Mouse (Mus musculus): Measurements from ENCODE around the gene Mpp6. TPM values are rescaled to one million over a fixed set of nuclear protein-coding genes. Genes with fewer than 3 reads are reported as not detected.

The Mpp6 gene
- total and polyA plus RNA-seq, 3 experiments: 86.9 to 107 (median 104) TPM

DNA sequence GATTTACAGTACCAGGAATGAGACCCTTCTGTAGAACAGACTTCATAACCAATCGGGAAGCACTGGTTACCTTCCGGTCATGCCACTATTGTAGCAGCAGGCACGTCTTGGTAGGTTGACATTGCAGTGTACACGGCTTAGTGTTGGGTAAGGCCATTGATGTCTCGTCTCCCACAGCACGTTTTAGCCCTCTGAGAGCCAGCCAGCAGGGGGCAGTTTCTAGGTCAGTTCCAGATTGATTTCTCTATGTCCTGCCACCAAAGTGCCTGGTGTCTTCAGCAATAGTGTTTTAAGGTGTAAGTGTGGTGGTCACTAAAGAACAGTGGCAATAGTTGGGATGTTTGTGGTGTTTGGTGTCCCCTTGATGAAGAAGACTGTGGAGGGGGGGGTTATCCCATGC, 43.9 kb upstream of the Mpp6 start:
- Histone ChIP-seq H3K27me3 (replicated peaks) (no peaks in the 10 kb centered on the region), H3K4me3 (replicated peaks in 1 of 3; ENCODE audit: low read depth in 2 of 3, low read length in 2 of 3, poor library complexity in 1 of 3) (no peak overlapping the region), H3K27ac (ENCODE audit: insufficient read depth, low read depth) (no peak overlapping the region), H3K4me1 (ENCODE audit: control insufficient read depth in 1 of 2, insufficient read depth in 2 of 2) (no peaks in the 10 kb centered on the region), H3K9me3 (replicated peaks; ENCODE audit: low read length) (no peaks in the 10 kb centered on the region), H3K79me2 (replicated peaks; ENCODE audit: control insufficient read depth, extremely low read depth, insufficient read depth, poor library complexity, severe bottlenecking) (no peaks in the 10 kb centered on the region), H3K9ac (ENCODE audit: insufficient read depth, low read depth) (no peak overlapping the region), H3K4me2 (ENCODE audit: insufficient read depth, low read depth, poor library complexity, severe bottlenecking) (no peak overlapping the region), H3K36me3 (replicated peaks in 1 of 2; ENCODE audit: control insufficient read depth in 1 of 2, insufficient read depth in 1 of 2, low read length in 1 of 2) (no peaks in the 10 kb centered on the region)
- TF ChIP-seq RAD21 (IDR thresholded peaks at IDR 0.05; ENCODE audit: low read depth, low read length) (peak; percentile 22), SMC3 (IDR thresholded peaks at IDR 0.05; ENCODE audit: low read depth, low read length) (peak; percentile 71), BHLHE40 (IDR thresholded peaks at IDR 0.05; ENCODE audit: low read depth, low read length) (0 out of 2 replicates have a peak, but pooled peaks have one; percentile 13), CTCF (conservative IDR thresholded peaks at IDR 0.05 in 1 of 2, IDR thresholded peaks at IDR 0.05 in 1 of 2; ENCODE audit: low read depth in 2 of 2, low read length in 2 of 2) (peak in 1 of 2 experiments; percentile 66; a peak in 2 of 4 replicates), HCFC1 (IDR thresholded peaks at IDR 0.05; ENCODE audit: low read depth, low read length) (no peak)
- dilution Hi-C loops (cut with MboI; ENCODE audit: extremely low pct_ligation_motif_present, extremely low pct_unique_long_range_greater_than_20kb, low sequenced_read_pairs) (no loop called here), in situ Hi-C loops (cut with MboI; ENCODE audit: low pct_ligation_motif_present, low pct_unique_long_range_greater_than_20kb, low sequenced_read_pairs) (no loop called here)
- no peak for DNase-seq (ENCODE audit: extremely low read depth)

DNA sequence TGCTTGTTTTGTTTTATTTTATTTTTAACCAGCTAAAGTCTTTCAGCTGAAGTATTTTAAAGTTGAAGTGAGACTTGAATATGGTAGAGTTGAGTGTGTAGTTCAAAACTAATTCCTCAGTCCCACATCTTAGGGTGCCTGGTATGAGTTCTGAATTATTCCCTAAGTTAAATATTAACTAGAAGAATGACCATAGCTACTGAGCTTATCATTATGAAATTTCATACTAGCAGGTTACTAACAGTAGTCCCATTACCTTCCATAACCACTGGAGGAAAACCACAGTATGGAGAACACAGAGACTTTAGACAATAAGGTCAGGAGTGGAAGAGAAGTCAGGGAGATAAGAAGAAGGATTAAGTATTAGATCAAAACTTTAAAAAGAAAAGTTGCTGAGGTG, 41.6 kb upstream of the Mpp6 start:
- dilution Hi-C loops (cut with MboI; ENCODE audit: extremely low pct_ligation_motif_present, extremely low pct_unique_long_range_greater_than_20kb, low sequenced_read_pairs) (no loop called here), in situ Hi-C loops (cut with MboI; ENCODE audit: low pct_ligation_motif_present, low pct_unique_long_range_greater_than_20kb, low sequenced_read_pairs) (no loop called here)
- no peak overlapping the region for H3K4me2 ChIP-seq (ENCODE audit: insufficient read depth, low read depth, poor library complexity, severe bottlenecking)
- H3K9ac ChIP-seq (ENCODE audit: insufficient read depth, low read depth): no peak overlapping the region
- TF ChIP-seq KAT2A (IDR thresholded peaks at IDR 0.05; ENCODE audit: insufficient replicate concordance, low read length) (no peak), GABPA (IDR thresholded peaks at IDR 0.05; ENCODE audit: insufficient replicate concordance, low read depth, low read length) (no peak), HCFC1 (IDR thresholded peaks at IDR 0.05; ENCODE audit: low read depth, low read length) (no peak), USF2 (conservative IDR thresholded peaks at IDR 0.05; ENCODE audit: low read depth, low read length) (no peak), RCOR1 (conservative IDR thresholded peaks at IDR 0.05; ENCODE audit: low read depth, low read length) (no peak), USF1 (IDR thresholded peaks at IDR 0.05; ENCODE audit: low read depth, low read length) (no peak), MAX (IDR thresholded peaks at IDR 0.05; ENCODE audit: low read length) (no peak)
- no peak overlapping the region for H3K4me3 ChIP-seq (replicated peaks in 1 of 3; ENCODE audit: low read depth in 2 of 3, low read length in 2 of 3, poor library complexity in 1 of 3)
- no peak overlapping the region for H3K27ac ChIP-seq (ENCODE audit: insufficient read depth, low read depth)
- H3K27me3 ChIP-seq (replicated peaks): no peaks in the 10 kb centered on the region
- H3K4me1 ChIP-seq (ENCODE audit: control insufficient read depth in 1 of 2, insufficient read depth in 2 of 2): peaks cover 0 to 3% of the 10 kb centered on the region in 2 experiments; a peak in 1 of 4 replicates
- no peak for DNase-seq (ENCODE audit: extremely low read depth)
- no peaks in the 10 kb centered on the region for H3K36me3 ChIP-seq (replicated peaks in 1 of 2; ENCODE audit: control insufficient read depth in 1 of 2, insufficient read depth in 1 of 2, low read length in 1 of 2)
- no peaks in the 10 kb centered on the region for H3K9me3 ChIP-seq (replicated peaks; ENCODE audit: low read length)
- no peaks in the 10 kb centered on the region for H3K79me2 ChIP-seq (replicated peaks; ENCODE audit: control insufficient read depth, extremely low read depth, insufficient read depth, poor library complexity, severe bottlenecking)

- Histone ChIP-seq H3K4me3 (replicated peaks in 1 of 3; ENCODE audit: low read depth in 2 of 3, low read length in 2 of 3, poor library complexity in 1 of 3) (no peak overlapping the region), H3K9me3 (replicated peaks; ENCODE audit: low read length) (no peaks in the 10 kb centered on the region), H3K9ac (ENCODE audit: insufficient read depth, low read depth) (no peak overlapping the region), H3K79me2 (replicated peaks; ENCODE audit: control insufficient read depth, extremely low read depth, insufficient read depth, poor library complexity, severe bottlenecking) (no peaks in the 10 kb centered on the region), H3K4me1 (ENCODE audit: control insufficient read depth in 1 of 2, insufficient read depth in 2 of 2) (peaks cover 3 to 26% of the 10 kb centered on the region in 2 experiments; a peak in 3 of 4 replicates), H3K36me3 (replicated peaks in 1 of 2; ENCODE audit: control insufficient read depth in 1 of 2, insufficient read depth in 1 of 2, low read length in 1 of 2) (no peaks in the 10 kb centered on the region), H3K27ac (ENCODE audit: insufficient read depth, low read depth) (no peak overlapping the region), H3K27me3 (replicated peaks) (no peaks in the 10 kb centered on the region), H3K4me2 (ENCODE audit: insufficient read depth, low read depth, poor library complexity, severe bottlenecking) (no peak overlapping the region)
- dilution Hi-C loops (cut with MboI; ENCODE audit: extremely low pct_ligation_motif_present, extremely low pct_unique_long_range_greater_than_20kb, low sequenced_read_pairs): no loop called here
- DNase-seq (ENCODE audit: extremely low read depth): peak; percentile 35
- in situ Hi-C loops (cut with MboI; ENCODE audit: low pct_ligation_motif_present, low pct_unique_long_range_greater_than_20kb, low sequenced_read_pairs): no loop called here
- TF ChIP-seq CHD1 (IDR thresholded peaks at IDR 0.05; ENCODE audit: low read depth, low read length) (no peak), JUND (conservative IDR thresholded peaks at IDR 0.05; ENCODE audit: low read depth, low read length) (no peak), TBP (conservative IDR thresholded peaks at IDR 0.05; ENCODE audit: low read depth, low read length) (no peak), RCOR1 (conservative IDR thresholded peaks at IDR 0.05; ENCODE audit: low read depth, low read length) (no peak), CTCF (conservative IDR thresholded peaks at IDR 0.05 in 1 of 2, IDR thresholded peaks at IDR 0.05 in 1 of 2; ENCODE audit: low read depth in 2 of 2, low read length in 2 of 2) (no peak), POLR2A (IDR thresholded peaks at IDR 0.05; ENCODE audit: low read depth, low read length) (no peak), ZNF384 (IDR thresholded peaks at IDR 0.05; ENCODE audit: low read depth, low read length) (no peak), ZMIZ1 (IDR thresholded peaks at IDR 0.05; ENCODE audit: low read depth, low read length) (no peak), ZKSCAN1 (IDR thresholded peaks at IDR 0.05; ENCODE audit: borderline replicate concordance, low read depth, low read length) (no peak), IRF4 (IDR thresholded peaks at IDR 0.05; ENCODE audit: low read depth, low read length) (peak; percentile 53; the same call in 1 of the 2 replicates), TCF12 (IDR thresholded peaks at IDR 0.05; ENCODE audit: low read depth, low read length) (peak; percentile 43; the same call in 1 of the 2 replicates), SIN3A (IDR thresholded peaks at IDR 0.05; ENCODE audit: low read length) (no peak), MAZ (IDR thresholded peaks at IDR 0.05; ENCODE audit: low read depth, low read length) (no peak), CHD2 (IDR thresholded peaks at IDR 0.05; ENCODE audit: low read length) (no peak; the same call in 1 of the 2 replicates), KAT2A (IDR thresholded peaks at IDR 0.05; ENCODE audit: insufficient replicate concordance, low read length) (no peak), MAFK (IDR thresholded peaks at IDR 0.05; ENCODE audit: insufficient replicate concordance, low read length) (no peak), USF2 (conservative IDR thresholded peaks at IDR 0.05; ENCODE audit: low read depth, low read length) (no peak), ELF1 (IDR thresholded peaks at IDR 0.05; ENCODE audit: low read depth, low read length) (no peak), NRF1 (IDR thresholded peaks at IDR 0.05; ENCODE audit: low read depth, low read length) (no peak)
Observed at GRCm38 (mm10) chr6:50075248-50075647, 34.8 kb upstream of the Mpp6 start.

Measured in CH12.LX (cell line).